In genomic region chr1:176065281-176065680, GRCm38 (mm10) we compare ENCODE assay signal across 15 mouse cellular contexts.
"Had no signal": no experiment of that assay in that cellular context is flagged by ENCODE, and none has a peak within 500 bp of the region (broad histone marks: within the 10 kb centered on the region; RNA-seq: fewer than 3 reads in every experiment).

No protein-coding gene starts in this region.

- H3K9ac ChIP-seq: neural tube, embryonic 15.5 days; stomach, embryonic 15.5 days had no signal

- H3K4me3 ChIP-seq: neural tube, embryonic 15.5 days; stomach, embryonic 15.5 days had no signal

- H3K9me3 ChIP-seq: neural tube, embryonic 15.5 days; stomach, embryonic 15.5 days had no signal

- H3K4me2 ChIP-seq: neural tube, embryonic 15.5 days; stomach, embryonic 15.5 days had no signal

- DNase-seq: retina, postnatal 1 day; right cerebral cortex, adult 18-20 months; right cerebral cortex, postnatal 14 days; right cerebral cortex, postnatal 25 days; right cerebral cortex, postnatal 4 days; spleen, adult 18-20 months; thymus, adult 18-20 months; thymus, adult 2 months; thymus, postnatal 14 days; thymus, postnatal 25 days; thymus, postnatal 36 days; thymus, postnatal 4 days had no signal

- H3K27me3 ChIP-seq: neural tube, embryonic 15.5 days; stomach, embryonic 15.5 days had no signal

- H3K36me3 ChIP-seq: neural tube, embryonic 15.5 days; stomach, embryonic 15.5 days had no signal

- H3K27ac ChIP-seq: neural tube, embryonic 15.5 days; stomach, embryonic 15.5 days; stomach, postnatal 0 days had no signal

- H3K4me1 ChIP-seq: neural tube, embryonic 15.5 days; stomach, embryonic 15.5 days had no signal
